Mouse (Mus musculus): ENCODE data around the gene Scaf8.

- no peak for TF ChIP-seq EP300 (IDR thresholded peaks at IDR 0.05; ENCODE audit: low read length)
- no peak for TF ChIP-seq CTCF (conservative IDR thresholded peaks at IDR 0.05 in 1 of 2, IDR thresholded peaks at IDR 0.05 in 1 of 2; ENCODE audit: low read depth in 2 of 2, low read length in 2 of 2)
- TF ChIP-seq JUN (IDR thresholded peaks at IDR 0.05; ENCODE audit: insufficient read depth, low read depth, low read length), result no peak
- TF ChIP-seq POLR2A (IDR thresholded peaks at IDR 0.05; ENCODE audit: low read depth, low read length), result no peak
- no peak for TF ChIP-seq HCFC1 (IDR thresholded peaks at IDR 0.05; ENCODE audit: low read depth, low read length)
- TF ChIP-seq USF2 (conservative IDR thresholded peaks at IDR 0.05; ENCODE audit: low read depth, low read length), result no peak
- TF ChIP-seq TCF12 (IDR thresholded peaks at IDR 0.05; ENCODE audit: low read depth, low read length), result no peak
- no peak for TF ChIP-seq MYC (IDR thresholded peaks at IDR 0.05; ENCODE audit: low read depth, low read length)
- TF ChIP-seq CHD1 (IDR thresholded peaks at IDR 0.05; ENCODE audit: low read depth, low read length), result no peak
- no peak for TF ChIP-seq SIN3A (IDR thresholded peaks at IDR 0.05; ENCODE audit: low read length)
- no peak for TF ChIP-seq ZMIZ1 (IDR thresholded peaks at IDR 0.05; ENCODE audit: low read depth, low read length)
Measured at GRCm38 (mm10) chr17:3075873-3076245, 38.9 kb upstream of the Scaf8 start.
